Mouse (Mus musculus): Measurements from ENCODE around the gene Acer2.

- TF ChIP-seq CTCF (IDR thresholded peaks at IDR 0.05; ENCODE audit: extremely low read depth, insufficient read depth, insufficient read length, insufficient replicate concordance) (no peak), POLR2A (IDR thresholded peaks at IDR 0.05; ENCODE audit: low read depth, low read length) (no peak)
Measured at GRCm38 (mm10) chr4:86871988-86872387, 2.2 kb upstream of the Acer2 start.
